Mouse (Mus musculus): Measurements from ENCODE around the gene Scrt2.

The Scrt2 gene

GRCm38 (mm10) chr2:152142571-152142970 is 61.2 kb downstream of the Scrt2 start:
- DNase-seq (ENCODE audit: extremely low spot score, low spot score) = no peak

- DNase-seq (ENCODE audit: extremely low spot score, low spot score) = peak; percentile 85
Observed at GRCm38 (mm10) chr2:152143279-152144157, 62.2 kb downstream of the Scrt2 start, which contains the start of gene Tcf15. Gene Tcf15, plus strand, starts transcription at chr2:152143561.

DNA sequence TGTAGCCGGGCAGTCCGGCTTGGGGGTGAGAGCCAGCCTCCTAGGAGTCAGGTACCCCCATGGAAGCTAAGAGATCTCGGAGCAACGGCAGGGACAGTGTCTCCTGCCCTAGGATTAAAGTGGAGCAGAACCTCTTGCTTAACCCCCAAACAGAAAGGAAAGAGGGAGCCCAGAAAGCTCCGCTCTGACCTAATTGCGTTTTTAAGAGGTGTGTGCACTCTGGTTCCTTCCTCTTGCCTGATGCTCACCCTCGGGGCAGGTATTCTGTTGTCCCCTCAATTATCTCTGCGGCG is 62.8 kb downstream of the Scrt2 start:
- no peak for DNase-seq (ENCODE audit: extremely low spot score, low spot score)

DNA sequence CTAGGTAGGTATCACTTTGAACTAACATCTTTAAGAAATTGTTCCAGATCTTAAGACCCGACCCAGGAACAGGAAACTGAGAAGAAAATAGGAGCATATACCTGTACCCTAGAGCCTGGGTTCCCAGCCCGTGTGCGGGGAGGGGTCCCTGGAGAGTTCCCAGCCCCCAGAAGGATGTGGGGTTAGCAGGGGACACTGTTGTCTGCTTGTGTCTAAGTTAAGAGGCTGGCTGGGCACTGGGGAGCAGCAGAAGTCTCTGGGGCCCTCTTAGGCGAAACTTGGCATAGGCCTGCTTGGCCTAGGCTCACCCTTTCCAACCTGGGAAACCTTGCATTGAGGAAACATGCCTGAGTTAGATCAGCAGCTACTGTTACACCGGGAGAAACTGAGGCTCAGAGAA is 63.2 kb downstream of the Scrt2 start:
- no peak for DNase-seq (ENCODE audit: extremely low spot score, low spot score)
